Mouse (Mus musculus) lung, postnatal 0 days (tissue): ENCODE results near the gene Castor2.

Source experiments
- CTCF ChIP-seq: IDR thresholded peaks from 2 replicates; pipeline ENCODE4 v1.5.1; 2016; ENCODE audit warnings: antibody characterized with exemption, mild to moderate bottlenecking
- EP300 ChIP-seq: IDR thresholded peaks from 2 replicates; pipeline ENCODE4 v1.6.1; 2016; ENCODE audit warnings: antibody characterized with exemption, mild to moderate bottlenecking, control low read depth

GRCm38 (mm10) chr5:134098976-134099375 lies 535 bp upstream of the Castor2 start:
- TF ChIP-seq CTCF, result no peak
- no peak for TF ChIP-seq EP300
